Mouse (Mus musculus) thymus, postnatal 36 days (tissue): ENCODE data around the gene Syn2.
"Not testable (repeated sequence)": the region's sequence is repeated elsewhere in the genome, so short reads cannot be mapped to it uniquely, and the experiment has no call there.

ENCODE experiments used
- DNase-seq, 2 experiments: peaks; one replicate each; pipeline ENCODE4 v3.0.0; 2022; ENCODE audit warnings: mixed read lengths in 2 of 2

Syn2 gene

DNA sequence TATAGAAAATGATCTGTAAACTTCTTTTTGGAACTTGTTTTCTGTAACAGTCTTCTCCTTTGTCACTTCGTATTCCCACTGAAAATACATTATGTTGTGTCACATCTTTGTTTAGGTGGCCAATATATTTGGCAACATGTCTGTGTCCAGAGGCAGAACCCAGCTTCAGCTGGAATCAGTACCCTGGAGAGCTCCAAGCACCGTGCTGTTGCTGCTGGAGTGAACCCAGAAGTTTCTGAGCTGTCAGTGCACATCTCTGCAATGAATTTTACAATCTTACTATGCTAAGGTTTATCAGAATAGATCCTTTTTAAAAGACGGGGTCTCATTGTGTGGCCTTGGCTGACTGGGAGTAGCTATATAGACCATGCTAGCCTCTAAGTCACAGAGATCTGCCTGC lies 44.1 kb downstream of the Syn2 start:
- peak in 1 of 2 experiments; percentile 3 for DNase-seq

DNA sequence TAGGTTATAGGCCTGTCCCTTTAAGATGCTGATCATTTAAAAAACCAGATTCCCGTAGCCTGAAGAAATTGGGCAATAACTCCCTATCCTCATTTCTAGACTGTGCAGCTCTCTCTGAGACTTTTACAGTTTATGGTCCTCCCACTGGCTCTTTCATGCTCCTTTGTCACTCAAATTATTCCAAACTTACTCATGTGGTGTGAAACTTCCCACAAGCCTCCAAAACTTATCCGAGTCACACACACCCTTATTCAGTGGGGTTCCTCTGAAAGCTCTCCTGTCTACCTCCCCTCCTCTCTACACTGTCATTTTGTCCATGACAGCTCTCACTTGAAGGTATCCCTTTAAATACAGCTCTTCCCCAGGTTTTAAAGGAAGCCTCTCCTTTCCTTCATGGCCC lies 46.4 kb downstream of the Syn2 start:
- DNase-seq = no peak

DNA sequence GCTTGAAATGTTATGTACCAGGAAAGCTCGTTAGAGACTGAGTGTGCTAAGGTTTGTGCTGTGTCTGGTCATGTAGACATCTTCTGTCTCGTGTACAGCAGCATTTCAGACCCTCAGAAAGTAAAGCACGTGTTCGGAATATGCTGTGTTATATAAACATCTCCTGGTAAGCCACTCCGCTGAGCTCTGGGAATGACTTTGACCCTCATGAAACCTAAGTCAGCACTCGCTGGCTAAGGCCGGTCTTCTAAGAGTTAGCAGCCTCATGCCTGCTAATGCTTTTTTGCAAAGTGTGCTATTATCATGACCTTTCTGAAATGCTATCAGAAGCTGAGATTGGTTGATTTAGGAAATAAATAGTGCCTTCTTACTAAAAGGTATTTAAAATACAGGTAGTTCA lies 56.4 kb downstream of the Syn2 start:
- DNase-seq = no peak

DNA sequence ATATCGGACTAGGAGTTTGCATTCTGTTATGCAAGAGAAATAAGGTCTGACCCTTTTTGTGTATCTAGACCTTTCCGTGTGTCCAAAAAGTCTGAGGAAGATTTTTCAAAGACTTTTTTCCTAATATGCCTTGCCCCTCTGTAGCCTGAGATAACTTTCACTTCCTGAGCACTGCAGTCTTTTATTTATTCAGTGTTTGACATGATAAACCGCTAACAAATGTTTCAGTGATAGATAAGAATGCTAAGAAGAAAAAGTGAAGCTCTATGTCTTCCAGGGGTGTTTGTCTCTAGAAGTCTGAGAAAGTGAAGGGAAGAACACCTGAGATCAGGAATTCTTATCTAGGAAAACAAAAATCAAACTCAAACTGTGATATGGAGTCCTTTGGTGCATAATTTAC lies 66.1 kb downstream of the Syn2 start:
- no peak for DNase-seq

DNA sequence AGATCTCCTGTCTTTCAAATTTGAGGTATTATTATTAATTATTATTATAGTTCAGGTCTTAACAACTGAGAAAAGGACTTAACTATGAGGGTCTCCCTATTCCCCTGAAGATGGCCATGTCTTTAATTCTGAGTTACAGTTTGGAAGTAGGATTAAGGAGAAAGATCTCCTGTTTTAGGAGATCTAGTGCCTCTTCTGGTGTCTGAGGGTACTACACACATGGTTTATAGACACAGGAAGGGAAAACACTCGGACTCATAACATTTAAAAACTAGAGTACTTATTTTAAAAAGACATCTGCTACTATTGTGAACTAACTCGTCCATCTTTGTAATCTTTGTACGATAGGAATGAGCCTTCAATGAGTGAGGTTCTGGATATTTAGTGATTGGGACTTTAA lies 68.3 kb downstream of the Syn2 start:
- no peak for DNase-seq

DNA sequence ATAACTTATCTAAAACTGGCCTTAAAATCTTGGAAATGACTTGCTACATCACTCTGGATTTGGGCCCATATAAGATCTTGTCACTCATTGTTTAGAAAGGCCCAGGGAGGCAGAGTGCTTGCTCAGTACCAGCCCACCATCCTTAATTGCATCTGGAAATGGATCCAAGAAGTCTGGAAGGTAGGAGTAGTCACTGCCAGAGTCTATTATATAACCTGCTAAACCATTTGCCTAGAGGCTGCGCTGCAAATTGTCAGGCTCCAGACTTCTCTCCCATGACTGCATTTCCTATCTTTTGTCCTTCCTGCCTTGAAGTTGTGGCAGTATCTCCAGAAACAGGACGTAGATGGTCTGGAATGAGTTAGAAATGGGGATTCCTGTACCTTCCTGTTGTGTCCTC lies 75.5 kb downstream of the Syn2 start:
- no peak for DNase-seq

DNA sequence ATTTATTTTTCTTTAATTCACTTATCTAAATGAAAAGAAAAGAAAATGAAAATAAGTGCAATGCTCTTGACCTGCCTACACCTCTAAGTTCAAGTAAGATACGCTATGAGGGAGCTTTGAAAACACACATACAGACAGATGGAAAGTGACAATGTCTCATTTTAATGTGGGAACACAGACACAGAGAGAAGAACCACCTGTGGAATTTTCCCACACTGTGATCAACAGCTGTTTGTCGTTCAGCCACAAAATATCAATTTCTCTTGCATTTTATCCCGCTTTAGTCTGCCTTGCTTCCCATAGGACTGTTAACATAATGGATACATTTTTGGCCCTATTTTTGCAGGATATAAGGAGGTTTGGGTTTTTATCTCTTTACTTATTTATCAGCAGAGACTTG lies 76.1 kb downstream of the Syn2 start:
- DNase-seq = no peak

DNA sequence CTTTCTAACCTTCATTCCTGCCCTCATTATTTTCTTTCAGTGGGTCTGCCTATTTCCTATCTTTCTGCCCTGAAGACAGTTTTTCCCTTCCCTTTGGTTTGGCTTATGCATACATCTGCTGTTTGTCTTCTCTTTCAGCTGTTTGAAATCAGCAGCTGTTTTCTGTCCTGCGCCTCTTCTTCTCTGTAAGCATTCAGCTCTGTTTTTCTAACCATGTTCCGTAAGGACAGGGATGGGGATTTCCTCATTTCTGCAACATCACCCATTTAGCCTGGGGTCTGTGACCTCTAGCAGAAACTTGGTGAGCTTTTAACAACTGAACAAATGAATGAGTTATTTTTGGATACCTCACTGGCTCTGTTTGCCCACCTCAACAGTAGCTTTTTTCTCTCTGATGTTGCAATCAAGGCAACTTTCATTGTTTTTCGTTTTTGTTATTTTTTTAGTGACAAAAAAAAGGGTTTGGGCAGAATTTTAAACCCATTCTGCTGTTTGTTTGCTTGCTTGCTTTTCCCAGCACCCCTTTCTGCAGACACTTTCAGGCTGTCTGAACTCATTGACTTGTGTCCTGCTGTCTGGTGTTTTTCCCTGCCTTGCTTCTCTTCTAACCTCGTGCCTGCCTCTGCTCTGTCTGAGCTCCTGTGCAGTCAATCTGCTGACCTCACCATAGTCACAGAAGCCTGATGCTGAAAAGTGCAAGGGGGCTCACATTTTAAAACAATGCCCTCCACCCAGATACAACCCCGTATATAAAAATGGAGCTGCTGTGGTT lies 77.6 kb downstream of the Syn2 start:
- no peak for DNase-seq

DNA sequence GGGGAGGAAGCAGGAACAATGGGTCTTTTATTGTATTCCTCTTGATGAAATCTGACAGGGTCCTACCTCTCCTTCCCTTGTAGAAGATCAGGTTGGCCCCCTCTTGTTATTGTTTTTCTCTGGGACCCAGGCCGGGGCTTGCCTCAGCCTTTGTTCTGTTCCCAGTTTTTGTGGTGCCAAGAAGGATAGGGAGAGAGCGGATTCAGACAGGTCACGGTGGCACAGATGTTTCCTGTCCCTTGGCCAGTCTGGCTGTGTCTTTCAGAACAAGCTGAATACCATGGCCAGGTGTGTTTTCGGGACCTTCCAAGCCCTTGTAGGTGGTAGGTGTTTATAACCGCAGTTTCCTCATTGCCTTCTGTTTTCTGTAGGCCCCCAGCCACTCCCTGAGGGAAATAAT lies 78.4 kb downstream of the Syn2 start:
- no peak for DNase-seq

DNA sequence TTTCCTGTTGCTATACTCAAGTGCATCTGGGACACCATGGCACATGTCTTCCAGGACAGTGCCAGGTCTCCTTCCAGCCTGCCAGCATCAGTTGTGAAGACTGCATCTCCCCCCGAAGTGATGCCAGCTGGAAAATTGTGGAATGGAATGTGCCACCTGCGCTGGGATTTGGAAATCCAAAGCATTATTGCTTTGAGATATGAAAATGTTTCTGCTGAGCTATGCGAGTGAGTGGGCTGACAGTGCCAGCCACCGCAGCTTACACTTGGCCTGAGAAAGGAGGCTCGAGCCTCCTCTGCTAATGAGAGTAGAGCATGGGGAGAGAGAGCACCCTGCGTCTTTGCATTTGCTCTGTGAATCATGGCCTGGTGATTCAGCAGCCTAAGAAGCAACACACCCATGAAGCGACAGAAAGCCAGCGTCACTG lies 86.5 kb downstream of the Syn2 start:
- no peak for DNase-seq

DNA sequence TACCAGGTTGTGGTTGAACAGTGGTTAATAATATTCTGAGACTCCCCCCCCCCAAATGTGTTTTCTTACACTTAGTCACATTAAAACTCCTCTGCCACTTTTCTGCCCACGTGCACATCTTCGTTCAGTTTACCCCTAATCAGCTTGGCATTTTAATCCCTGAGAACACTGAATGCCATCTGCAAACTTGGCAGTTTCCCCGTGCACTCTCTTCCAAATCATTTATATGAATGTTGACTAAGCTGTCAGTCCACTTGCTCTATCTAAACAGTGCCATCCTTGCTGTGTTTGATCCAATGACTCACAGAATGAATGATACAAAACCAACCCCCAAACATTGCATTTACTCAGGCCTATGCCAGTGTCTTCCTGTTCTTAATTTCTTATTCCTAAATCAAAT lies 90.8 kb downstream of the Syn2 start:
- no peak for DNase-seq

DNA sequence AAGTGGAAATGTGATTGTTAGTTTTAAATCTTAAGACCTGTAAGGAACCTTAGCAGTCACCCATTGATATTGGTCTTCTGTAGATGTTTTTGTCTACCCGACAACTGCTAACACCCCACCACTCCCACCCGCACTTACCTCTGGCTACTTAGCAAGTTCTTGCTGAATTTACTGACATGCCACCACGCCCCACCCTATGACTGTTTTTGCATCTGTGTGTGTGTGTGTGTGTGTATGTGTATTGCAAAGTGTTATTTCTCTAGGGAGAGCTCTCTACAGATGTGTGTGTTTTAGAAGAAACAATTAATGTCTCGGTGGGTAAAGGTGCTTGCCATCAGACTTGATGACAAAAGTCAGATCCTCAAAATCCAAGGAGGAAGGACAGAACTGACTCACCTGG lies 92.3 kb downstream of the Syn2 start, which contains the start of gene Gm17482:
Gene Gm17482 (plus strand): TSS at position 301 of the 400 bp plus-strand sequence.
- DNase-seq = no peak

DNA sequence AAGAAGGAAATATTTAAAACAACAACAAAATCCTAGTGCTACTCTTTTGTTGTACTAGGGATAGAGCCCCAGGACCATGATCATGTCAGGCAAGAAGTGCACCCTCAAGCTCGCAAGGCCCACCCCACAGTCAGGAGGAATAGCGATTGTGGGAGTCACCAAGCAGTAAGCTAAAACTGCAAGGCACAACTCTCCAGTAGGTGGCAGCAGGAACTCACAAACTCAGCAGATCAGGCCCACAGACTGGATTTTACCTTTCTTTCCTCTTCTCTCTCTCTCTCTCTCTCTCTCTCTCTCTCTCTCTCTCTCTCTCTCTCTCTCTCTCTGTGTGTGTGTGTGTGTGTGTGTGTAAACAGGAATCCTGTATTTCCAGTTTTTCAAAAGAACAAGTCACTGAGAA lies 92.8 kb downstream of the Syn2 start:
- DNase-seq = peak; percentile 55 to 59

DNA sequence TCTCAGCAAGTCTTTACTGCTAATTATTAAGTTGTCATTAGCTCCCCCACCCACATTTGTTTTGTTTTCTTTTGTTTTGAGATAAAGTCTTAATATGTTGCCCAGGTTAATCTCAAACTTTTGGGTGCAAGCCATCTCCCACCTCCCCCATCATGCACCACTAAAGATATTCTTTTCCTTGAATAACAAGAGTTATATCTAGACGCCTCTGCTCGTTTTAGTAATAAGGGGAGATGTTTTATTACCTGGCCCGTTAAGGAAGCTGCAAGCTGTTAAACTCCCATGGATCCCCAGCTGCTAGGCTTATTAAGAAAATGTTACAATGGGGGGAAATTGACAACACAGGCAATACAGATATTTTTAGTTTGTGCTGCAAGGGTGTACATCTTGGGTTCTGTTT lies 95.9 kb downstream of the Syn2 start:
- no peak for DNase-seq

DNA sequence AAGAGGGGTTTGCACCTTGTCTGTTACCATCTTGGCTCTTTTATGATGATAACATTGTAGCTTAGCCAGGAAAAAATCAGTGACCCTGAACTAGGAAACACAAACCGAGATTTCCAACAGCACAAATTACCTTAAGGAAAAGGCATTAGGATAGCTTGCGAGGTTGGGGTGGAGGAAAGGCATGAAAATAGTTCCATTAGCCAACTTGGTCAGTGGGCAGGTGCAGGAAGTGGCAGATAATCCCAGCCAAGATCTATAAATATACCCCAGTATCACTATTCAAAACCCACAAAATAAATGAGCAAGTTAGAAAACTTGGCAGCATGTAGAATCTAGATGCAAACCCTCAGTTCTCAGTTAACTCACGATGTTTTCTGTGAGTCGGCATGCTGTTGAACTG lies 97.1 kb downstream of the Syn2 start:
- DNase-seq = no peak

DNA sequence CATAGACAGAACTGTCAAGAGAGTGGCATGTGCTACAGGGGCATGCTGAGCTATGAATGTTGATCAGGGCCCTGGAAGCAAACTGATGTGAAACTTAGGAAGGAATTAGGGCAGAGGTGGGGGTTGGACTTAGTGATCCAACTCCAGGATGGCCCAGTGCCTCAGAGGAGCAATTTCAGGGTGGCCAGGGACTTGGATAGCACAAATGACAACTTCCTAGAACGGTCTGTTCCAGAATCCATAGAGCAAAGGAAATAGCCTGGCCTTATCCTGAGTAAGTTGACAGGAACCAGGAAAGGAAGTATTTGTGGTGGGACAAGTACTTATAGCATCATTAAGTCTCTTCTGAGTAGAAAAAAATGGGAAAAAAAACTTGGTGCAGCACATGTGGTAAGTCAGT lies 97.9 kb downstream of the Syn2 start:
- DNase-seq = no peak

DNA sequence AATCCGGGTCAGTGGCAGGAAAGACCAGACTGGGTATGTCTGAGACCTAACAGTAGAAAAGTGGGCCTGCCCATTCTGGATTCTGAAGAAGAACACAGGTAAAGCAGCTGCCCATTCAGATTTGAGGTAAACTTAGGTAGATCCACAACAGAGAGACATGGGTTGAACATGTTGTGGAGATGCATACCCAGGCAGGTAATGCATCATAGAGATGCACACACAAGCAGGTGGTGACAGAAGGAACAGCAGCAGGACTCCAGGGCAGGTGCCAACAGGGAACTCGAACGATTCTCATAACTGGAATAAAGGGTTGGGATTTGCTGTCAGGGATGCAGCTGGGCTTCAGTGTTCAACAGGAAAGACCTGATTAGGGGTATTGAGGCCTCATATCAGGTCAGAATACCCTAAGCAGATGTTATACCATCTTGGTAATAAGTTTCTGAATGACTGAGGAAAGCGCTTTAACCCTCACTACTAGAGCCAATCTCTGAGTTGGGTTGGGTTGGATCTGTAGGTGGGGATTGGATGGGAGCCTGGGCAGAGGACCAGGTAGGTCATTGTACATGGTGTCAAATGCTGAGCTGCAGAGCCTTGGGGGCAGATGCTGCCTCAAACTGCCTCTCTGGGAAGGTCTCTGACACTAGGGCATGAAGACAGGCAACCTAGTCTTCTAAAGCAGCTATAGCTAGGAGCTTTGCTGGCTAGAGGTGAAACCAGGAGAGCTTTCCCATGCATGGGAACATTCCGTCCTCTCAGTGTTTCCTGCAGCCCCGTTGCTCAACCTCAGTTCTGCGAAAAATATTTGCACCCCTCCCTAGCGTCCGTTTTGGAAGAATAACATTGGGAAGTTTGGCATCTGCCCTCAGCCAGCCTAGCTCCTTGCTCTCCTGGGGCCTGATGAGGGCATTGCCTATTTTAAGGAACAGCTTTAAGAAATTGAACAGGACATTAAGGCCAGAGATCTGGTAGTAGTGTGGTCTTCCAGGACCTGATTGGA lies 103.6 kb downstream of the Syn2 start:
- DNase-seq = no peak

DNA sequence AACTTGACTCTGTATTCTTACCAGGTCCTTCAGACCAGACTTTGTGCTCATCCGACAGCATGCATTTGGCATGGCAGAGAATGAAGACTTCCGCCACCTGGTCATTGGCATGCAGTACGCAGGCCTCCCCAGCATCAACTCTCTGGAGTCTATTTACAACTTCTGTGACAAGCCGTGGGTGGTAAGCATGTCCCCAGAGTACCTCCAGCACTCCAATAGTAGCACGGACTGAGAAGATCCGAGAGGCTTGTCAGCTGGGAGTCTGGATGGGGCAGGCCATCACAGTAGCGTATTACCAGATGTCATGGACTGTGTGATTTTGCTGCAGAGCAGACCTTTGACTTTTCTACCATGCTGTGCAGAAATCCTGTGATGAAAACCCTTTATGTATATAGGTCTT lies 104.6 kb downstream of the Syn2 start:
- no peak for DNase-seq

DNA sequence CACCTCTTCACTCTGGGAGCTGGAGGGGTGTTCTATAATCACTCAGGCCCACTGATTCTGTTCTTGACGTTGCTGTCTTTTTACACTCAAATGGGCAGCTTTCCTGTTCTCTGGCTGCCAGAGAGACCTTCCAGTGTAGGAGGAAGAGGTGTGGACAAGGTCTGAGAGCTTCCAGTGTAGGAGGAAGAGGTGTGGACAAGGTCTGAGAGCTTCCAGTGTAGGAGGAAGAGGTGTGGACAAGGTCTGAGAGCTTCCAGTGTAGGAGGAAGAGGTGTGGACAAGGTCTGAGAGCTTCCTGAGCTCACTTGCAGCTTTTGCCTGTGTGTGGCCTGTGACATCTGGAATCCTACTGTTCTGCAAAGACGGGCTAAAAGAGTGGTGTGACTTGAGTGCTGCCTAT lies 105.7 kb downstream of the Syn2 start:
- not testable (repeated sequence) for DNase-seq

DNA sequence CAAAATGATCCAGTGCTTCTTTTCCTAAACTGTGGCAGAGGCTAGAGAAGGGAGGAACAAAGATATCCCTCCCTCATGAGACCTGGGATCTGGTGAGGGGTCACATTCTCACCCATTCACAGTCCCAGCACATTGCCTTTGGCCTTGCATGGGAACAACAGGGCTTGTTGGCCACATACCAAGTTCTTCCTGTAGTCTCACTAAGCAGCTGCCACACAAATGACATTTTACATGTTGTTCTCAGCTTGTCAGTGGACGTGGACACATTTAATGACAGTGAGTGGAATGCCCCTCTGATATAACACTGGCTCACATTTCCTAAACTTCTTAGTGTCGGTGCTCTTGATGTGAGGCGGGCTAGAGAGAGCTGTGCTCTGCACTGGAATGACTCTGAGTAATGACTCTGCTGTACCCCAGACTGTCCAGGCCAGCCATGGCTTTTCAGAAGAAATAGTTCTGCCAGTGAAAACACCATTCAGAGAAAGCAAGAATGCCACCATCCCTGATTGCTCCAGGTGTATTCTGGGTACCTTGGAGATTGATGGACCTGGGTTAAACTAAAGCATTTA lies 106.5 kb downstream of the Syn2 start:
- no peak for DNase-seq

DNA sequence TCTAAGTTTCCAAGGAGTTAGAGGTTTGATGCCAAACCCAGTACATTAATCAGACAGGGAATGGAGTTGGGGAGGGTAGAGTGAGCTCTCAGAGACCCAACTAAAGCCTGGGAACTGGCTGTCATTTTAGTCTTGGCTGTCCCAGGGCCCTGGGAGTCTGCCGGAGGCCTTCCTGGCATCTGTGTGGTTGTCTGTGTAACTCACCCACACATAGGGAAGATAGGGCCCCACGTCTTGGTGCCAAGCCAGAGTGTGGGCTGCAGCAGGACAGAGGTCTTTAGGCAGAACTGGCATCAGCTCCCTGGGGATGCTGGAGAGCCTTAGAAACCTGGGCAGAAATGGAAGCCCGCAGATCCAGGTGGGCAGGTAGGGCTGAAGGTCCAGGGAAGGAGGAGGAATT lies 107.2 kb downstream of the Syn2 start:
- DNase-seq = no peak

DNA sequence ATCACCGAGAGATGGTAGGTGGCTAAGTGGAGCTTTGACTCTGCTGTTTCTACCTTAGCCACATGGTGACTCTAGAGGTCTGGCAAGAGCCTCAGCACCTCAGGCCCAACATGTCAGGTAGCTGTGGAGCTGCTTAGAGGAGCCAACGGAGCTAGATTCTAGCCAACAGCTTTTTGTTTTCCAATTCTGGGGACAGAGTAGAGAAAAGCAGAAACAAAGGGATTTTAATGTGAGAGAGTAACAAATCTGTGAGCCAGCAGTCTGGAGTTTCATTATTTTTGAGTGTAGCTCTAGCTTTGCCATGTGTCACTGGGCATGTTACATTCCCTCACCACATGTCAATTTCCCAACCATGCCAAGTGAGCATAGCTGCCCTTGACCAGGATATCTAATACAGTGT lies 109.5 kb downstream of the Syn2 start:
- no peak for DNase-seq

DNA sequence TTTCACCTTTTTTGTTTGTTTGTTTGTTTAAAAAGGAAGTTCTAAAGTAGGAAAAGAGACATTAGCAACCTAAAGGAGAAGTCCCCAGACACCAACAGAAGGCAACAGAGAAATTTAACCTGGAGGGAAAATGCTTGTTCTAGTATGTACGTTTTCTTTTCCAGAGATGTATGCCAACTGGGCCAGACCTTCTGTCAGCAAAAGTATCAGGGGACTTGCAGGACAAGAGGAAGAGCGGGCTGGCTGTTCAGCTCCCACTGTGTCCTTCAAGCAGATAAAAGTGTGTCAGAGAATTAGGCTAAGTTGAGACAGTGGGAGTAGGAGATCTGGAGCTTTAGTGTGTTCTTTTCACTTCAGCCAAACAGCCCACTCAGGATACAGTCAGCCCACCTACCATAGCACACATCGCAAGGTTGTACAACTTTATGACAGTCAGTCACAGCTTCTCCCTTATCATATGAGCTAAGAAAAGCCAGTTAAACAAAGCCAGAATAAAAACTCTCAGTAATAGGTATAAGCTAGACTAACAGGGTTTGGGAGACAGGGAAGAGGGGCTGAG lies 110.9 kb downstream of the Syn2 start:
- no peak for DNase-seq
